Mouse (Mus musculus) lung, postnatal 4 days (tissue): ENCODE measurements at regions not wholly inside any gene's neighbourhood (a gene's known extent, or its start where the extent isn't known, plus 50 kb on each side); places are given as distances from the start of the nearest gene placed in this dataset.

Experiments used
- DNase-seq, 2 experiments: peaks; one replicate each; pipeline ENCODE4 v3.0.0; 2021

GRCm38 (mm10) chr12:92589725-92590124, 740.8 kb upstream of the Sel1l start:
- no peak for DNase-seq

- DNase-seq = no peak
Measured at GRCm38 (mm10) chr12:92589305-92589704, 740.3 kb upstream of the Sel1l start.

GRCm38 (mm10) chr12:92578596-92578995, 729.6 kb upstream of the Sel1l start:
- DNase-seq = no peak
